Mouse (Mus musculus) small intestine, adult 10 weeks (tissue): Measurements from ENCODE around the gene Spesp1. TPM values are rescaled to one million over a fixed set of nuclear protein-coding genes. Genes with fewer than 3 reads are reported as not detected.

Experiments used
- polyA plus RNA-seq: library from polyadenylated mRNA; stranded (reverse); fragments of 350-450 nt; fragmentation: Illumina TruSeq; extraction: RNeasy Lipid Tissue Mini Kit (QIAGEN cat#74804); gene quantifications from one replicate; pipeline ENCODE4 v1.2.3, GENCODE M21; 2014; ENCODE audit warnings: low replicate concordance

Gene Spesp1
- not detected for polyA plus RNA-seq

GRCm38 (mm10) chr9:62281991-62282390 lies at the start of gene Spesp1:
TSS of gene Spesp1 (minus strand) at chr9:62282208.

Other genes with a start within 250 kb of the Spesp1 start
- gene Glce, start 159.6 kb downstream of the Spesp1 start, polyA plus RNA-seq, result 25.1 TPM
- 701 TPM for gene Anp32a, start 59.1 kb upstream of the Spesp1 start, polyA plus RNA-seq